Mouse (Mus musculus): Measurements from ENCODE around the gene Cyp2u1.

DNA sequence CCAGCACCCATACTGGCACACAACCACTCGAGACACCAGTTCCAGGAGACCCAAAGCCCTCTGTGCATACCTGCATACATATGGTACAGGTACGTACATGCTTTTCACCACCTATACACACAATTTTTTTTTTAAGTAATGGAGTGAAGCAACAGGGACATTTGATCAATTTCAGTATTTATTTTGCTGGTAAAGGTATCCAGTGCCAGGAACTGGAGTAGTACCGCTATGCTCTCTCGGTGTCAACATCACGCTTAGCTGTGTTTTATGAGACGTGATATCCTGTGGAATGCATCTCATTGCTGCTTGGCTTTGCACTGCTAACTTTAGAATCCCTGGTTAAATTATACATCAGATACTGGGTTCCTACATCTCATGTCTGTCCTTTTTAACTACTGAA is 42.9 kb upstream of the Cyp2u1 start:
- TF ChIP-seq CTCF (IDR thresholded peaks at IDR 0.05; ENCODE audit: low read depth, low read length) = no peak
- TF ChIP-seq POLR2A (IDR thresholded peaks at IDR 0.05; ENCODE audit: insufficient read depth, low read length) = no peak
- TF ChIP-seq EP300 (IDR thresholded peaks at IDR 0.05; ENCODE audit: insufficient read depth, low read depth, low read length) = no peak

All from ES-Bruce4 (cell line).